Mouse (Mus musculus) 3134 (cell line): ENCODE data around the gene Btbd35f27.
"Not testable (repeated sequence)": the region's sequence is repeated elsewhere in the genome, so short reads cannot be mapped to it uniquely, and the experiment has no call there.

ENCODE experiments used
- DNase-seq: peaks from one replicate; pipeline ENCODE4 v3.0.0-alpha.2; 2011; ENCODE audit warnings: low spot score; ENCODE audit not compliant: insufficient read length; ENCODE audit errors: extremely low read depth

The Btbd35f27 gene

GRCm38 (mm10) chrX:4951835-4952234 lies at the start of gene Btbd35f27:
Gene Btbd35f27, plus strand, starts transcription at chrX:4952135.
- not testable (repeated sequence) for DNase-seq
